Mouse (Mus musculus) olfactory bulb, adult 2 months (tissue): ENCODE measurements at regions not wholly inside any gene's neighbourhood (a gene's known extent, or its start where the extent isn't known, plus 50 kb on each side); places are given as distances from the start of the nearest gene placed in this dataset.

ENCODE experiments used
- CTCF ChIP-seq: fragments of 200-500 bp; IDR thresholded peaks from 2 replicates; pipeline ENCODE4 v1.5.1; 2012; ENCODE audit warnings: low read depth, mild to moderate bottlenecking, low read length, moderate library complexity; ENCODE audit not compliant: insufficient read depth
- POLR2A ChIP-seq: fragments of 200-500 bp; IDR thresholded peaks from 2 replicates; pipeline ENCODE4 v1.6.1; 2012; ENCODE audit warnings: mild to moderate bottlenecking, low read depth, low read length, moderate library complexity; ENCODE audit not compliant: insufficient read depth

DNA sequence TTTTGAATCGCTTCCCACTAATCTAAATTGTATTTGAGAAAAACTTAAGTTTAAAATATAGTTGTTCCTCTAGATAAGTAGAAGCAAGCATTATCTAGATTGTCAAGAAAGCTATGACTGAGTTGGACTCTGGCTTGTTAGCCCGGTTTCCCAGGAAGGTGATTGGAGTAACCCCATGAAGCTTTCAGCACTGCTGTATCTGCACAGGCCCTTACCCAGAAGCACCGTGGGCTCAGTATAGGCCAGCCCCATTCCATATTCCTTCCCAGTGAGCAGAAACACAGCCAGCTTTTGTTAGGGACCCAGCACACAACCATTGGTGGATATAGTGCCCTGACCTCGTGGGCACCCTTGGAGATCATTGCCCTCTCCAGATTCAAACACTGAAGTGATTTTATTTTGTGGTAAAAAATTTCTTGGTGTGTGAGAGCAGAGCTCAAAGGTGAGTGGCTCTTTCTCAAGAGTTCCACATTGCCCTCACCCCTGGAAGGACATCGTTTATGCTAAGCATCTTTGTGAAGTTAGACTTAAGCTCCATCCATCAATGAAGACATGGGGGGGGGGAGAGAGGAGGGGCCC, 323.3 kb upstream of the Rnaseh2b start:
- no peak for TF ChIP-seq POLR2A
- TF ChIP-seq CTCF = no peak
